Mouse (Mus musculus) lung, adult 2 months (tissue): ENCODE results near the gene Trappc10.

ENCODE experiments used
- CTCF ChIP-seq: fragments of 200-500 bp; IDR thresholded peaks from 2 replicates; pipeline ENCODE4 v1.5.1; 2011; ENCODE audit warnings: mild to moderate bottlenecking, low read length, control low read depth; ENCODE audit not compliant: insufficient read depth
- POLR2A ChIP-seq: fragments of 200-500 bp; IDR thresholded peaks from 2 replicates; pipeline ENCODE4 v1.6.1; 2011; ENCODE audit warnings: low read depth, mild to moderate bottlenecking, control low read depth, low read length, borderline replicate concordance; ENCODE audit errors: extremely low read depth

DNA sequence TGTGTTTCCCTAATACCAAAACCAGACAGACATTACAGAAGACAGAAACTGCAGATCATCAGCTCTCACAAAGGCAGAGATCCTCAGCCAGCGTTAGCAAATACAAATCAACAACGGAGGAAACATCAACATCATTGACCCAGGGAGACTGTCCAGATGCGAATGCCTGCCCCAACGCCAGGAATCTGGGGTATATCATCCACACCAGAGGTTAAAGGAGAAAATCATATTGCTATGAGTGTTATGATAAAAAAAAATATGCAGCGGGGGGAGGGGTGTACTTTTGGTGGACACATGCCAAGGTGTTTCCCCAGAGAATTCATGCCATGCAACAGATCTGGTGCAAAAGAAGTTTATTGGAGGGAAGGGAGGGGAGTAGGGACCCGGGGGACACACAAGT lies 87.5 kb downstream of the Trappc10 start:
- TF ChIP-seq POLR2A (no peak), CTCF (no peak)
